Mouse (Mus musculus): ENCODE results near the gene Lmntd1.

DNA sequence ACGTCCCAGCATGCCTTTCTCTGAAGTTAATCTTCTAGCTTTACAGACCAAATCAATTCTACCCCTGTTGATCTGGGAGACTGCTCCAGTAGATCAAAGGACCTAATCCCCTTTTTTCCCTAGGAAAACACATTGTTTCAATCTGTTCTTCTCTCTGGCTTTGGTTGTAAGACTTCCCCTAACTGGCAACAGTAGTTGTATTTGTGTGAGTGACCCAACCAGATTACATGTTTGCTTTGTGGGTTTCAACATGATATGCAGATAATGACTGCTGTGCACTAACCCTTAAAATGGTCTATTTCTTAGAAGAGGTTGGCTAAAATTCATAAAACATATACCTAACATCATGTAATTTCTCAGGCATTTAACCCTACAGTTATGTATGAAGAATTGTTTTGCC lies 22.5 kb downstream of the Lmntd1 start:
- TF ChIP-seq CTCF (IDR thresholded peaks at IDR 0.05; ENCODE audit: borderline replicate concordance, insufficient read depth, low read length) (no peak), POLR2A (IDR thresholded peaks at IDR 0.05; ENCODE audit: low read depth, low read length) (no peak)

Data from embryonic fibroblast, embryonic 13.5 days (primary cell).